Mouse (Mus musculus): ENCODE results near the gene Zfp354c. TPM values are rescaled to one million over a fixed set of nuclear protein-coding genes. Genes with fewer than 3 reads are reported as not detected.

Gene Zfp354c
- total RNA-seq (2018; cell fraction: chromatin; rRNA removed): 1 to 10 TPM in 2 of 26 experiments, under 1 TPM in 6, not detected in 18; 0.08 to 2.8 (median 0.25) TPM
- total RNA-seq (2018; cell fraction: cytosol; rRNA removed): under 1 TPM in 12 of 26 experiments, not detected in 14; 0.03 to 0.18 (median 0.05) TPM
- total RNA-seq (2018; cell fraction: nucleus; rRNA removed): under 1 TPM in 9 of 26 experiments, not detected in 17; 0.10 to 0.44 (median 0.24) TPM
- polyA plus RNA-seq (2018): 0.09 to 0.16 TPM in 2 of 3 replicates, not detected in the other

DNA sequence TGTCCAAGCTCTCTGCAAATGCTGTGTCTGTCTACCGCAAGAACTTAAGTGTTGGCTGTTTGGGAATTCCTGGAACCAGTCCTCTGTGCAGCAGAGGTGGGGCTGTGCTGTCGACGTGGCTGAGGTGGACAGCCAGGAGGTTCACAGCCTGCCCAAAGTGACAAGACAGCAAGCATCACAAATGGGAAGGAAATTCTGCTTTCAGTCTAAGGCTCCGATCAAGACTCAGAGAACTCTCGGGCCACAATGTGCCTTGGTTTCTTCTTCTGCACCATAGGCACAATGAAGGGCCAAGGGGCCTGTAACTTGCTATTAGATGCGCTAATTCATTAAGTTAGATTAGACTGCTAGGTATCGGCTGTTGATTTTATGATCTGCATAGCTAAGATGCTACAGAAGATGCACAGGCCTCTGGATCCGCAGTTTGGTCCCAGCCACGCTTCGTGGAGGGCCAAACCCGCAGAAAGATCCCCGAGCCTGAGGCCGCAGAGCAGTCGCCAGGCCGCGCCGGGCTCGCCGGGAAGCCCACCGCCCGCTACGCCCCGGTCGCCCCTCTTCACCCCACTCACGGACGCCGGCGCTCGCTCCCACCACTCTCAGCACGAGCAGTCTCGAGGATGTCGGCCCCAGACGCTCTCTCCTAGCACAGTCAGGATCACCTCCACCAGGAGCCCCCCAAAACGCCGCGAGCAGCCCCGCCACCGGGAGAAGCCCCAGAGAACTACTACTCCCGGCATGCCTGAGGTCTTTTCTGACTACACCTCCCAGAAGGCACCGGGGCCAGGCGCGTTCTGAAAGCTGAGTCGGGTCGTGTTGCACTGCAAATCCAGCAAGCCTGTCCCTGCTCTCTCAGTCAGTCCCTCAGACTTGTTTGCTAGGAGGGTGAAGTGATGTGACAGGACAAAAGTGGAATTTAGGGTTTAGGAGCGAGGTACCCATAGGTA, at the start of gene Zfp354c:
TSS of gene Zfp354c (minus strand) at position 715 of the 944 bp plus-strand sequence.
- H3K27ac ChIP-seq: no peak within 1 kb of the TSS
- WGBS (ENCODE audit: missing documents): 4% methylated on average over 40 of the region's 45 CpGs
- H3K36me3 ChIP-seq (ENCODE audit: inconsistent target): no peaks in the 10 kb centered on the region
- H3K79me2 ChIP-seq (ENCODE audit: inconsistent target): no peaks in the 10 kb centered on the region
- H3K4me3 ChIP-seq (ENCODE audit: inconsistent target): peak within 1 kb of the TSS; percentile 44

DNA sequence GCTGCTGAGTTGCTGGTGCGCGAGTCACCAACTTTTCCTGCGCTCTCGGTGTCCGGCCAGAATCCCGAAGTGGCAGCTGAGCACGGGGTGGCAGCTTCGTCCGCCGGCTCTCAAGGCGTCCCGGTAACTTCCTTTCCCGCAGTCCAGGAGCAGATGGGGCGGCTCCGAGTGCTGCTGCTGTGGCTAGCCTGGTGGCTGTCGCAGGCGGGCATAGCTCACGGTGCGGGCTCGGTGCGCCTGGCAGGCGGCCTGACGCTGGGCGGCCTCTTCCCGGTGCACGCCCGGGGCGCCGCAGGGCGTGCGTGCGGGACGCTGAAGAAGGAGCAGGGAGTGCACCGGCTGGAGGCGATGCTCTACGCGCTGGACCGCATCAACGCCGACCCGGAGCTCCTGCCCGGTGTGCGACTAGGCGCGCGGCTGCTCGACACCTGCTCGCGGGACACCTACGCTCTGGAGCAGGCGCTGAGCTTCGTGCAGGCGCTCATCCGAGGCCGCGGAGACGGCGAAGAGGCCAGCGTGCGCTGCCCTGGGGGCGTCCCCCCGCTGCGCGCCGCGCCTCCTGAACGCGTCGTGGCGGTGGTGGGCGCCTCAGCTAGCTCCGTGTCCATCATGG, 23.6 kb upstream of the Zfp354c start:
- H3K79me2 ChIP-seq (ENCODE audit: inconsistent target): no peaks in the 10 kb centered on the region
- no peak overlapping the region for H3K27ac ChIP-seq
- no peaks in the 10 kb centered on the region for H3K36me3 ChIP-seq (ENCODE audit: inconsistent target)
- WGBS (ENCODE audit: missing documents): 1% methylated on average over 71 of the region's 72 CpGs
- H3K4me3 ChIP-seq (ENCODE audit: inconsistent target): no peak overlapping the region

DNA sequence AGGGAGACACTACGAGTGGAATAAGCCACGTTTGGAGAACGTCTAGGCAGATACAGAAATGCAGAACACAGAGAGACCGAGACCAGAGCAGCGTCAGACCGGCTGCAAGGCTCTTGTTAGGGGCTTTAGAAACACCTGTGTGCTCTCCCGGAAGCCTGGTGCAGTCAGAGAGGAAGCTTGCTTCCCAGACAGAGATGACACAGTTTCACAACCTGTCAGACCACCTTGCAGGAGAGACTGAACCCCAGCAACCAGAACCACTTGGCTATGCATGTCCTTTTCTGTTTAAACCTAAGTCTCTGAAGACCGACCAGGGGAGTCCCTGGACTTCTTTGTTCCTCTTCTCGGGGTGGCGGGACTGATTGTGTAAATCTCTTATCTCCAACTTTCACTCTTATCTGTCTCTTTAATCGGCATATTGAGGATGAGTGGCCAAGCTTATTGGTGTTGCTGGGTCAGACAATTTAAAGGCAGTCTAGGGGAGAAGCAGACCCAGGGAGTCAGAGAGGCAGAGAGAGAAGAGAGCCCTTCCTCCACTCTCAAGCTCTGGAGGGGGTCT, 22.7 kb upstream of the Zfp354c start, which contains the start of gene Grm6:
TSS of gene Grm6 (plus strand) at position 509 of the 559 bp plus-strand sequence.
- WGBS (ENCODE audit: missing documents): 0% methylated on average over 11 of the region's 11 CpGs
- no peak within 1 kb of the TSS for H3K27ac ChIP-seq
- H3K4me3 ChIP-seq (ENCODE audit: inconsistent target): no peak within 1 kb of the TSS
- H3K79me2 ChIP-seq (ENCODE audit: inconsistent target): no peaks in the 10 kb centered on the region
- H3K36me3 ChIP-seq (ENCODE audit: inconsistent target): no peaks in the 10 kb centered on the region

DNA sequence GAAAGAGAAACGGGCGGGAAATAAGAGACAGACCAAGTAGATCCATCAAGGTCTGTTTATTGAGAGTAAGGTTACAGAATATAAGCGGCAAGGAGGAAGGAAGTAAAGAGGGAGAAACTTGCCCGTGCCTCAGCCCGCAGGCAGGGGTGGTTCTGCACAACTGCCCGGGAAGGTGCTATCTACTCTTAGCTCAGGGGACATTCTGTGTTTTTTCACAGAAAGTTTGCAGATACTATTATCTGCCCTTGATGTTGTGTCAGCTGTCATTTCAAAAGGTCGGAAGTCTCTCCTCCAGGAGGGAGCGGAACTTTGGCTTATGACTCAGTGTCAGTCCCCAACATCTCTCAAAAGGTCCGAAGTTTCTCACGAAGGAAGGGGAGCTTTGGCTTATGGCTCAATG, 21.8 kb upstream of the Zfp354c start:
- Histone ChIP-seq H3K4me3 (ENCODE audit: inconsistent target) (no peak overlapping the region), H3K79me2 (ENCODE audit: inconsistent target) (no peaks in the 10 kb centered on the region), H3K27ac (no peak overlapping the region), H3K36me3 (ENCODE audit: inconsistent target) (no peaks in the 10 kb centered on the region)
- 1% methylated on average over 10 of the region's 10 CpGs for WGBS (ENCODE audit: missing documents)

DNA sequence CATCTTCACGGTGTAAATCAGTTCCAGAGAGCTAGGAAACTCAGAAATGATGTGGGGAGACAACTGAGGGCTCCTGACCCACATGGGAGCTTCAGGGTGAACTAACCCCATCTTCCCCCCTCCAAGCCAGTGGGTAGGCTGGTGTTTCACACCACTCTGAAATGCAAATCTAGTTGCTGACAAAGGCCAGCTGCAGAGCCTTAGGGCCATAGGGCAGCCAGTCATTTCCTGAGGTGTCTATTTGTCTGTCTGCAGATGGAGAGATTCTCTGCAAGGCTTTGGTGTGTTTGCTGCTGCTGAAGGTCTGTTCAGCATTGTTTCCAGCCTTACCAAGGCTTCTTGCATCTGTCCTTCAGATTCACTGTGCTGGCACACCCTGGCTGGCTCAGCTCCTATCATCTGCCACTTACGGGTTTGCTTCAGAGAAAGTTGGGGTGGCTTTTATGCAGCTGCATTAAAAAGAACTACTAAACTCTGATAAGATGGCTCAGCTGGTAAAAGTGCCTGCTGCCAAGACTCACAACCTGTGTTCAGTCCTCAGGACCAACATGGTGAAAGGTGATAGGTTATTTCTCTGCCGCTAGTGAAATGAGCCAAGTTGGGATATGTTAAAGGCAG, 21.1 kb upstream of the Zfp354c start:
- WGBS (ENCODE audit: missing documents): 46% methylated on average over 3 of the region's 3 CpGs
- no peaks in the 10 kb centered on the region for H3K79me2 ChIP-seq (ENCODE audit: inconsistent target)
- H3K4me3 ChIP-seq (ENCODE audit: inconsistent target): no peak overlapping the region
- H3K27ac ChIP-seq: no peak overlapping the region
- no peaks in the 10 kb centered on the region for H3K36me3 ChIP-seq (ENCODE audit: inconsistent target)

DNA sequence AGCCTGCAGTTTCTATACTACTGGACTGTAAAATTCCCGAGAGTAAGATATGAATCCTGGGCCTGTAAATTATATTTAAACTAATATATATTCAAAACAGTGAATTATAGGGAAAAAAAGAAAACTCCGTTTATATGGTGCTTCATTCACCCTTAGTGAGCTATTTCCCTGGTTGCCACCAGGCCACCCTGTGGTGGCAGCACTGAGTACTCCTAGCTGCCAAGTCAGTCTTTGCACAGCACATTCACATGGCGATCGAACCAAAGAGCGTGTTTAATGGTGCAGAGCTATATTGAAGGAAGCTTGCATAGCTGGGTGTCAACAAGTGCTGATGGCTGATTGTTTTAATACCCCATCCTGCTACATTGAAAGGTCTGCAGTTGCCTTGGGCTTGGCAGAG, 19.5 kb upstream of the Zfp354c start:
- H3K27ac ChIP-seq: no peak overlapping the region
- 97% methylated on average over 5 of the region's 5 CpGs for WGBS (ENCODE audit: missing documents)
- H3K79me2 ChIP-seq (ENCODE audit: inconsistent target): no peaks in the 10 kb centered on the region
- H3K36me3 ChIP-seq (ENCODE audit: inconsistent target): no peaks in the 10 kb centered on the region
- H3K4me3 ChIP-seq (ENCODE audit: inconsistent target): no peak overlapping the region

DNA sequence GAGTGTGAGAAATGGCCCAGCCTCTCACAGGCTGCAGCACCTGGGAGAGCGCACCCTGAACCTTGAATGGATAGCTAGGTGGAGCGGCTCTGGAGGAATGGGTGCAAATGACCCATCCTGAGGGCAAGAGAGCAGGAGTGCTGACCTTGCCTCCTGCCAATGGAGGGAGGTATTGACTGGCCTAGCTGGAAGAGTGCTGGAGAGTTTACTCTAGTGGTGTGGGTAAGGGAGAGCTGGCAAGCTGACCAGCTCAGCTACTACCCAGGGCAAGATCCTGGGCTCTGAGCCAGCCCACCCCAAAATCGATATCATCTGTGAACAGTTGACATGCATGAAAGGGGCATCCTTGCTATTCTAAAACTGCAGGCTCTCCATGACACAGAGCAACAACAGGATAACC, 18.4 kb upstream of the Zfp354c start:
- no peak overlapping the region for H3K4me3 ChIP-seq (ENCODE audit: inconsistent target)

DNA sequence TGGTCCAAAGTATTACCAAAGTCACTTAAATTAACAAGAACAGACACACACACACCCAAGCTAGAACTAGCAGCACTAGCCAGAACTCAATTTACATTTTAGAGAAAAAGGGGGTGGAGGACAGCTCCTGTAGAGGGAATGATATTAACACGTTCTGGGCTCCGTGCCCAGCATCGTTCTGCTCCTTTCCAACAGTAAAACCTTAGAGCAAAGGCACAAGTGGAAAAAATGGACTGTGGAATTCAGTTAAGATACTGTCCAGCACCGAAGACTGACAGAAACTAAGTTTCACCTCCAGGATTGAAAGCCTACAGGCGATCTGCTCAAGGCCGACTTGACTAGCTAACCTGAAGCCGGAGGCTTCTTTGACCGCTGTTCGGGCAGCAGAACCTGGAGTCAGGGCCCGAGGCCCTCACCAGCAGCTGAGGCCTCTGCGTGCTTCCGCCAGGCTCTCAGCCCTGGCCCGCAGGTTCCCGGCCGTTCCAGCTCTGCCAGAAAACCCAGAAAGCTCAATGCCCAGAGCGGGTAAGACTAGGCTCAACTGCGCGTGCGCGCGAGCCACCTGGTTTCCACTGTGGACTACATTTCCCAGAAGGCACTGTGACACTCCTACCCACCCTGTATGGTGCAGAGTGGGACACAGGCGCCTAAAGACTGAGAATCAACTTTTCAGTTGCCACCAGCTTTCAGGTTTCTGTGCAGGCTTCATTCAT, 13.7 kb upstream of the Zfp354c start, which contains the start of gene Zfp879:
TSS of gene Zfp879 (minus strand) at position 530 of the 713 bp plus-strand sequence.
- Histone ChIP-seq H3K27ac (no peak within 1 kb of the TSS), H3K79me2 (ENCODE audit: inconsistent target) (no peaks in the 10 kb centered on the region), H3K36me3 (ENCODE audit: inconsistent target) (no peaks in the 10 kb centered on the region), H3K4me3 (ENCODE audit: inconsistent target) (no peak within 1 kb of the TSS)
- WGBS (ENCODE audit: missing documents): 32% methylated on average over 22 of the region's 22 CpGs

More for the DNA sequence above, 18.4 kb upstream of the Zfp354c start:
- 74% methylated on average over 3 of the region's 3 CpGs for WGBS (ENCODE audit: missing documents)
- H3K79me2 ChIP-seq (ENCODE audit: inconsistent target): no peaks in the 10 kb centered on the region
- no peak overlapping the region for H3K27ac ChIP-seq
- no peaks in the 10 kb centered on the region for H3K36me3 ChIP-seq (ENCODE audit: inconsistent target)

DNA sequence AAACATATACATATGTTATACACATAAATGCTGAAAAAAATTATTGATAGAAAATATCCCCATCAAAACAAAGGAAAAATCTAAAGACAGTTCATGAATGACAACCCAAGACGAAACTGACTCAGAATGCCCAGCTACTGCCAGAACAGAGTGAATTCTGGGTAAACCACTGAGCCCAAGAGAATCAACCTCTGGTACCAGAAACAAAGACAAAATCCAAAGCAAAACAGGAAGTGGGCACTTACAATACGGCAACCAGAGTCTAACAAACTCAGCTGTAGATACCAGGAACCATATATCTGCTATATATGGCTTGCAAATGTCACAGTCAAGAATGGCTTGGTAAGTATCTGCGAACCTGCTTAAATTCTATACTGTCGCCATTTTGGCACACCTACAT, 8.2 kb upstream of the Zfp354c start:
- no peaks in the 10 kb centered on the region for H3K79me2 ChIP-seq (ENCODE audit: inconsistent target)
- 51% methylated on average over 4 of the region's 4 CpGs for WGBS (ENCODE audit: missing documents)
- H3K27ac ChIP-seq: no peak overlapping the region
- no peak overlapping the region for H3K4me3 ChIP-seq (ENCODE audit: inconsistent target)
- H3K36me3 ChIP-seq (ENCODE audit: inconsistent target): no peaks in the 10 kb centered on the region

DNA sequence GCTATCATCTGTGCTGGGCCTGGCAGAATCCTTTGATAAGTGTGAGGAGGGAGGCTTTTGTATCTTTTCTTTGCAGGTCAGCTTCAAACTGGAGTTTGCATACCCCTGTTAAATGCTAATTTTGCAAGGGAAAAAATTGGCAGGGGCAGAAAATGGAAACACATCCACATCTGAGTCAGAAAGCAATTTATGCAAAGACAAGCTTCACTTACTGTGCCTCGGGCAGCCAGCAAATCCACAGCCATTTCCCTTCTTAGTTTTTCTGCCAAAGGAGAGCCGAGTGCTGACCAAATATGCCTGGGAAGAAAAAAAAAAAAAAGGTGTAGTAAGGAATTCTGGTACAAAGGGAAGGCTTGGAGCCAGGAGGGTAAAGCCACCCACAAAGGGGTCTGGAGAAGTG, 1.3 kb downstream of the Zfp354c start:
- H3K4me3 ChIP-seq (ENCODE audit: inconsistent target): no peak overlapping the region
- no peak overlapping the region for H3K27ac ChIP-seq
- H3K36me3 ChIP-seq (ENCODE audit: inconsistent target): no peaks in the 10 kb centered on the region
- H3K79me2 ChIP-seq (ENCODE audit: inconsistent target): no peaks in the 10 kb centered on the region
- 95% methylated on average over 2 of the region's 2 CpGs for WGBS (ENCODE audit: missing documents)

DNA sequence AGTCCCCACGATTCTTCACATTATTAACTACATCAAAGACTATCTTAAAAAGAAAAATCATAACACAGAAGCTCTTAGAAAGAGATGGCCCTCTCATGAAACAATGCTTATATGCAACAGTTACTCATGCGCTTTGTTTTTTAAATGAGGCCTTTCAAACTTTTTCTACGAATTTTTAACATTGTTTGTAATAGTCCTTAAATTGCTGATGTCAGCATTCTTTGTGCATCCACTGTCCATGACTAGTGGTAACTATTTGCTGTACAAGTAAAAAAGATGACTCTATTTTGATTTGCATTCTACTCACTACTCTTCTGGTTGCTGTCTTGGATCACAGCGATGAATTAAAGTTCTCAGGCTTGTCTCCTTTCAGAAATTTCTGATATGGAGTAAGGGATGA, 13.3 kb downstream of the Zfp354c start:
- Histone ChIP-seq H3K36me3 (ENCODE audit: inconsistent target) (no peaks in the 10 kb centered on the region), H3K79me2 (ENCODE audit: inconsistent target) (no peaks in the 10 kb centered on the region), H3K4me3 (ENCODE audit: inconsistent target) (no peak overlapping the region), H3K27ac (no peak overlapping the region)
- WGBS (ENCODE audit: missing documents): 98% methylated on average over 4 of the region's 4 CpGs

DNA sequence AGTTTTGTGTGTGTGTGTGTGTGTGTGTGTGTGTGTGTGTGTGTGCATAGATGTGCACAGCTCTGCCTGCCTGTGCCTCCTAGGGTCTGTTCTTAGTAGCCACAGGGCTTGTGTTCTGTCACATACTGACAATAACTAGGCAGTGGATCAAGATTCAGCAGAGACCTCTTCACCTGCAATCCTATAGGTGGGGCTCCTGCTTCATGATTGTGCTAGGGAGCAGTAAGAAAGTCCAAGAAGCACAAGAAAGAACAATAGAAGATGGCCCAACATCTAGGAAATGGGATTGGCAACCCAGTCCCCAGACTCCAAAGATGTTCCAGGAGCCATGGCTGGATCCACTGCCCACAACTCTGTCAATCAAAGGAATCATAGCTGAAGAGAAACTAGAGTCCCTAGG, 28.7 kb downstream of the Zfp354c start:
- no peaks in the 10 kb centered on the region for H3K79me2 ChIP-seq (ENCODE audit: inconsistent target)
- H3K4me3 ChIP-seq (ENCODE audit: inconsistent target): no peak overlapping the region
- no peaks in the 10 kb centered on the region for H3K36me3 ChIP-seq (ENCODE audit: inconsistent target)
- H3K27ac ChIP-seq: no peak overlapping the region

DNA sequence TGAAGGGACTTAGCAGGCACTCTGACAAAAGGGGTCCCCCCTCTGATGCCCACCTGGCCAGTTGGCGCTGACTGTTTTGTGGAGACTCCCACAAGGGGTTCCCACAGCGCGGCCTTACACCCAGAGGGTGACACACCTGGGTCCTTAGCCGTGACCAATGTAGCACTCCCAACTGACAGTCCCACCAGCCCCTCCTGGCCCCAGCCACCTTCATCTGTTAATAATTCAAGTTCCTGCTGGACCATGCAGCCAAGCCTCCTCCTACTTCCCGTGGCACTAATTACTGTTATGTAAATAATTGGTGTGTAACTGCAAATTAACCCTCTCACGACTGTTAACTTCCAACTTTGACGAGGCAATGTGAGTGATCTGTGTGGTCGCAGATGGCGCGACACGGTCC, 29.9 kb downstream of the Zfp354c start:
- 72% methylated on average over 8 of the region's 11 CpGs for WGBS (ENCODE audit: missing documents)
- Histone ChIP-seq H3K27ac (no peak overlapping the region), H3K36me3 (ENCODE audit: inconsistent target) (no peaks in the 10 kb centered on the region), H3K4me3 (ENCODE audit: inconsistent target) (no peak overlapping the region), H3K79me2 (ENCODE audit: inconsistent target) (no peaks in the 10 kb centered on the region)

DNA sequence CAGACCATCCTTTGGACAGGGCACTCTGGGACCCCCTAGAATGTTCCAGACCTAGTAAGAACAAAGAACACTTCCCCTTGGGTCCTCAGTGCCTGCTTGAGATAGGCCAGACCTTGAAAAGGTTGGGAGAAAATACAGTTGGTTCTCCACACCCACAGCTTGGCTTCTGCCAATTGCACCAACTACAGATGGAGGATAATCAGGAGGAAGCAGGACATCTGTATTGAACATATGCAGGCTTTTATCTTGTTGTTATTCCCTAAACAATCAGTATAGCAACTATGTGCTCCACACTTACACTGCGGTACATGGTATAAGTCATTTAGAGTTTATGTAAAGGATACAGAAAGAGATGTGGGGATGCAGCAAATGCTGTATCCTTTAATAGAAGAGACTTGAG, 56.5 kb downstream of the Zfp354c start:
- no peak overlapping the region for H3K27ac ChIP-seq
- H3K79me2 ChIP-seq (ENCODE audit: inconsistent target): no peaks in the 10 kb centered on the region
- 92% methylated on average over 1 of the region's 1 CpGs for WGBS (ENCODE audit: missing documents)
- H3K36me3 ChIP-seq (ENCODE audit: inconsistent target): no peaks in the 10 kb centered on the region
- H3K4me3 ChIP-seq (ENCODE audit: inconsistent target): no peak overlapping the region
